ENCODE assay signal across 1 mouse cellular context in the genomic region with DNA sequence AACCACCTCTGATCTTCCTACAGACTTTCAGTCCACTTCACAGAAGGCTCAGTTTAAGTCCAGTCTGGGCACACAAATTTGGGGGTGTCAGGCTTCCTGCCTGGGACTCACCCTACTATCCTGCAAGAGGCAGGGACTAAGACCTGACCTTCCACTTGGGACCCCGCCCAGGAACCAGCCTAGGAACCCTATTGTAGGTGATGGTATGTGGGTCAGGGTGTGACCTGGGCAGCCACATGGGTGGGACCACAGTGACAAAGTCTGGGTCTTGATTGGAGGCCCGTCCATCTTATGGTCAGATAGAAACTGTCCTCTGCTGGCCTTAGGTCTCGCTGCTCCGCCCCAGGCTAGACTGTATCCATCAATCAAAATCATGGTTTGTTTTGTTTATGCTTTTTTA.
TF ChIP-seq lines count a peak whose summit lies in the region.

No protein-coding gene starts in this region.

TF ChIP-seq in ES-E14, 5 proteins besides CTCF, POLR2A, EP300 and RAD21:
- TF ChIP-seq CHD2 (IDR thresholded peaks at IDR 0.05; ENCODE audit: low read depth, low read length) (no peak), MAFK (IDR thresholded peaks at IDR 0.05; ENCODE audit: insufficient read depth, low read depth, low read length) (no peak), ZC3H11A (IDR thresholded peaks at IDR 0.05; ENCODE audit: borderline replicate concordance, low read depth, low read length) (no peak), HCFC1 (IDR thresholded peaks at IDR 0.05; ENCODE audit: borderline replicate concordance, insufficient read depth, low read length) (no peak), ZNF384 (IDR thresholded peaks at IDR 0.05; ENCODE audit: low read depth, low read length) (no peak)
